Mouse (Mus musculus) large intestine, adult 2 months (tissue): ENCODE results near the gene Btbd9. TPM values are rescaled to one million over a fixed set of nuclear protein-coding genes. Genes with fewer than 3 reads are reported as not detected.

Experiments used
- DNase-seq: peaks from one replicate; pipeline ENCODE4 v3.0.0-alpha.2; 2012; ENCODE audit warnings: low read depth, low spot score
- WGBS: fragments of 180-500 bp; shearing (Covaris S2); methylation state at CpG from one replicate; pipeline ENCODE4 v1.1.7; 2018; 5-methylcytosine and 5-hydroxymethylcytosine counted together
- polyA plus RNA-seq: library from polyadenylated mRNA; depleted of rRNA; stranded (reverse); fragments of >200 nt; gene quantifications from 2 replicates; pipeline ENCODE4 v1.2.3, GENCODE M21; 2012

Btbd9 gene
- polyA plus RNA-seq, 1 experiment, result 13.5 TPM

- no peak for DNase-seq
- WGBS, result 97% methylated on average over 5 of the region's 5 CpGs
Observed at GRCm38 (mm10) chr17:30492191-30492590, 84.1 kb downstream of the Btbd9 start.

GRCm38 (mm10) chr17:30491601-30492000, 84.7 kb downstream of the Btbd9 start:
- 94% methylated on average over 8 of the region's 8 CpGs for WGBS
- DNase-seq, result no peak

DNA sequence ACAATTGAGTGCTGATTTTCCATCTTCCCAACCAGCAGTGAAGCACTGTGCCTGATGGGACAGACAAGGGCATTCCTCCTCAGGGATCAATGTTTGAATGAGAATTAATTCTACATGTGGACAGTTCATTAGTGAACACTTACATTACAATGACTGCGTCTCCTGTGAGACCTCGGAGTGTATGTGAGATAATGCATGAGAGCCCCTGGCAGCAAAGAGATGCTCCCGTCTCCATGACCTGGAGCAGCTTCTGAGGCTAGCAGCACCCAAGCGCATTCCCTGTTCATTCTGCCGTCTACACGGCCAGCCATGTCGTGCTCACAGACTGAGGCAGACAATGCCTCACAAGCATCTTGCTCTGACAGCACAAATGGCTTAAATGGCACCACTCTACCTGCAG, 85.7 kb downstream of the Btbd9 start:
- DNase-seq, result no peak
- WGBS, result 94% methylated on average over 7 of the region's 7 CpGs

- 94% methylated on average over 5 of the region's 5 CpGs for WGBS
- no peak for DNase-seq
Observed at GRCm38 (mm10) chr17:30490086-30490485, 86.2 kb downstream of the Btbd9 start.

GRCm38 (mm10) chr17:30489629-30490028, 86.7 kb downstream of the Btbd9 start:
- 89% methylated on average over 7 of the region's 7 CpGs for WGBS
- DNase-seq, result no peak

GRCm38 (mm10) chr17:30487695-30488094, 88.6 kb downstream of the Btbd9 start:
- DNase-seq, result no peak
- WGBS, result 79% methylated on average over 5 of the region's 5 CpGs

DNA sequence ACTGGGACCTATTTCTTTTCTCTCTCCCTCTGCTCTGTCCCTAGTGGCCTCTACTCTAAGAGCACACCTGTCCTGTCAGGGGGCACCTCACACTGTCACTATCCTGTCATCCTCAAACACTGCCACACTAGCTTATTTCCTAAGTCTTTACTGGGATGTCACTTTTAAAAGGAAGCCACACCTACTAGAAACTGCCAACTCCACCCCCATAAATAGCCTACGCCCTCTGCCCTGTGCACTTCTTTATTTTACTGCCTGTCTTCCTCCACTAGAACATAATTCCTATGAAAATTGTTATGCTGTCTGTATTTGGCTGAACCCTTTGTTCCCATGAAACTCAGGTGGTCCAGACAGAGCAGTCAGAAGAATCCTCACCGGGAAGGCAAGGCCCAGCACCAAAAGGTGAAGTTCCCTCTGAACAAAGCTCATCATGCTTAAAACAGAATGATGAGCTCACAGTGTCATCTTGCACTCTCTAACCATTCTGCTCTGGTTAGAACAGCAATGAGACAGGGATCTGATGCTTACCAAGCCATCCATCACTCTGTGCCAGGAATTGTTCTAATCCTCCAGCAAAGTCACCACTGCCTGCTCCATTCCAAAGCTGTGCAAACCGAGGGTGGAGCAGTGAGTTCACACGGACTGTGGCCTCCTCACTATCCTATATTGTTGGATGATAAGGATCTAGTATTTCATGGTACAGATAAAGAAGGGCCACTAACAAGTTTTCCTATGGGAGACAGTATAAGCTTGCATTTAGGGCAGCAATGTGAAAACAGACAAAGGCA, 91.0 kb downstream of the Btbd9 start:
- 40% methylated on average over 4 of the region's 4 CpGs for WGBS
- DNase-seq, result no peak

- no peak for DNase-seq
- WGBS, result 45% methylated on average over 1 of the region's 1 CpGs
Observed at GRCm38 (mm10) chr17:30484446-30485066, 91.7 kb downstream of the Btbd9 start.

GRCm38 (mm10) chr17:30481766-30482165, 94.5 kb downstream of the Btbd9 start:
- no peak for DNase-seq
- WGBS, result 89% methylated on average over 6 of the region's 6 CpGs

GRCm38 (mm10) chr17:30481341-30481740, 94.9 kb downstream of the Btbd9 start:
- 97% methylated on average over 10 of the region's 10 CpGs for WGBS
- no peak for DNase-seq

- no peak for DNase-seq
- 90% methylated on average over 8 of the region's 8 CpGs for WGBS
Observed at GRCm38 (mm10) chr17:30480381-30480780, 95.9 kb downstream of the Btbd9 start.

DNA sequence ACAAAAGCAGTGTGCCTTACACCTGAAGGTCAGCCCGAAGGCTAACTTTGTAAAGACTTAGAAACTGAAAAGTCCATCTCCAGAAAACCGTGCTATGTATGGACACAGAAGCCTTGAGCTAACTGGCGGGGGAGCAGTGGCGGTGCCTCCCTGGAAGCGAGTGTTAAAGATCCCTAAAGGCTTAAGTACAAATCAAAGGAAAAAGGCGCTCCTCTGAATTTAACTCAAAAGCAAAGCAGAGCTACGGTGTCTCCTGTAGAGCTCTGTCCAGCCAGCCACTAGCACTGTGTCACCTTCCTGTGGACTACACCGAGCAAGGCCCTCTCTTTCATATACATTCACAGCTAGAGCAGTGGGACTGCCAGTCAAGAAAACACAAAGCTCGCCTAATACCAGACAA, 98.1 kb downstream of the Btbd9 start:
- DNase-seq, result no peak
- 90% methylated on average over 9 of the region's 9 CpGs for WGBS

- WGBS, result 54% methylated on average over 2 of the region's 2 CpGs
- no peak for DNase-seq
Observed at GRCm38 (mm10) chr17:30474561-30474960, 101.7 kb downstream of the Btbd9 start.

GRCm38 (mm10) chr17:30472776-30473175, 103.5 kb downstream of the Btbd9 start:
- WGBS, result 96% methylated on average over 10 of the region's 10 CpGs
- DNase-seq, result no peak

DNA sequence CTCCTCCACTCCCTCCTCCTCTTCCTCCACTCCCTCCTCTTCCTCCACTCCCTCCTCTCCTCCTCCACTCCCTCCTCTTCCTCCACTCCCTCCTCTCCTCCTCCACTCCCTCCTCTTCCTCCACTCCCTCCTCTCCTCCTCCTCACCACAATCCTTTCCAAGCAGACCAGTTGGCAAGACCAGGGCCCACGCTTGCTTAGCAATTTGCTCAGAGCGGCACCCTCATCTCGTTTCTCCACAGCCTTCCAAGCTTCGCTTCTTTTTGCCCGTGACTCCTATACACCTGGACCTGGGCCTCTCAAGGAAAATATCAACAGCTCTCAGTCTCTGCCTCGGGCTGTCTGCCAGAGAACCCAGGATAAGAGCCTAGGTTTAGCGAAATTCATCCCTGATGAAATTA, 104.8 kb downstream of the Btbd9 start:
- WGBS, result 40% methylated on average over 7 of the region's 7 CpGs
- DNase-seq, result no peak

DNA sequence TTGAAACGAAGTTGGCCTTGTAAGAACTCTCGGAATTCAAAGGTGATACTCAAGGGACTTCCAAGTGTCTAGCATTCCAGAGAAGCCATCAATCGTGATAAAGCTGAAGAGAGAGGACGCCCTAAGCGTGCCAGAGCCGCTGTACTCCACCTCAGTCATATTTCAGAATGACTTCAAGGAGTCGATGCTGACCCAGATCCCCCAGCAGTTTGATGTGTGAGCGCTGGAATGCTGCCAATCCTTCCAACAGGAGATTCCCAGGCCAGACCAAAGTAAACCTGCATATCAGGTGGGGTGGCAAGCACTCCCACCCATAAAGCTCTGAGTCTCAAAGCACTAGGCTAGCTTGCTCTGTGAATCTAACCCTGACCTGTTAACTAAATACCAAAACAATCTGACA, 105.5 kb downstream of the Btbd9 start:
- WGBS, result 50% methylated on average over 8 of the region's 8 CpGs
- no peak for DNase-seq

DNA sequence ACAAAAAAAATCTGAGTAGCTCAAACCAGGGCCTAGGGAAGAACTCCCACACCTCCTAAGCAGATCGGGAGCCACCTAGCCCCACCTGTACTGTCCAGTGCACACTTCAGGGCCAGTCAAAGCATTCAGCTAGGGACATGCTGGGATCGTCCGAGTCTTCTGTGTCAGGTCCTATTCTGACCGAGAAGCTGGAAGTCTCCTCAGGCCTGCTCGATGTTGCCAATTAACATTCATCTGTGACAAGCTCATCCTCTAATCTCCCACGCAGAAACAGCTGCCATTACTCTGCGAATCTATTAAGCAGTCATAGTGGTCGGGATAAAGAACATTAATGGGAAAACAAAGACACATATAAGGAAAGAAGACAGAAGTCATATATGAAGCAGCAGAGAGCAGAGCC, 106.0 kb downstream of the Btbd9 start:
- no peak for DNase-seq
- WGBS, result 77% methylated on average over 8 of the region's 8 CpGs

DNA sequence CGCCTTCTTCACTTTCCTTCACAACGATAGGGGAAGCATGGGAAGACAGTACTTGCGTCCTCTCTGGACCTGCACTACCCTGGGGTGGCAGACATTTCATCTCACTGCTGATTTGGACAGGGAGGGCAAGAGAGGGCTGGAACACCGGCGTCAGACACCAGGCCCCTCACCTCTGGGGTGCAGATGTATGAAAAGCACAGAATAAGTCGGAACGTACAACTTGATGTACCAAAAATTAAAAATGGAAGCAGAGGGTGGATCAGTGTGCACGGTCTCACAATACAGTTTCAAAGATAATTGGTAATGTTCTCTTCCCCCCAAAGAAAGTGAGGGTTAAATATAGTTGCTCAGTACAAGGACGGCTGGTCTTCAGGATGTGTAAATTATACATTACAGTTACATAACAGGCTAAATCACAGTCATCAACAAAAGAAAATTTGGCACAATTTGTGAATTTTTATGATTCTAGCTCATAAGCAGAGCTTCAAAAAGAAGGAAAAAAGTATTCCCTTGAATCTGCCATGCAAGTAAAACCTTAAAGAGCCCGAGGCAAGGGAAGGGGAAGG, 106.7 kb downstream of the Btbd9 start:
- no peak for DNase-seq
- 89% methylated on average over 10 of the region's 10 CpGs for WGBS

DNA sequence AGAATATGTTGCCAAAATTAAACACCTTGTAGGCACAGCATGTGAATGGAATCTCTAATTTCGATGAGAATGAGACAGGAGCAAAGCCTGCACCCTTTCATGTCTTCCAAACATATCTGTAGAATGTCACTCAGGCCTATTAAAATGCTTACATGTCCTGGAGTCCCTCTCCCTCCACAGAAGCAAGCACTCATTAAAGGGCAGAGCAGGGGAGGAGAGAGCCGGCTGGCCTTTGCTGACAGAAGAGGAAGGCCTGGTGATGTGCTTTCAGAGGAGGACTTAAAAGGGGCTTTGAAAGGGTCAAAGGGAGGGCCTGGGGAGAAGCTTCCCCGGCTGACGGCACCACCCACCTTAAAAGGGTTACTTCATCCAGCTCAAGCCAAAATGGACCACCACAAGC, 107.9 kb downstream of the Btbd9 start:
- no peak for DNase-seq
- WGBS, result 72% methylated on average over 4 of the region's 4 CpGs

DNA sequence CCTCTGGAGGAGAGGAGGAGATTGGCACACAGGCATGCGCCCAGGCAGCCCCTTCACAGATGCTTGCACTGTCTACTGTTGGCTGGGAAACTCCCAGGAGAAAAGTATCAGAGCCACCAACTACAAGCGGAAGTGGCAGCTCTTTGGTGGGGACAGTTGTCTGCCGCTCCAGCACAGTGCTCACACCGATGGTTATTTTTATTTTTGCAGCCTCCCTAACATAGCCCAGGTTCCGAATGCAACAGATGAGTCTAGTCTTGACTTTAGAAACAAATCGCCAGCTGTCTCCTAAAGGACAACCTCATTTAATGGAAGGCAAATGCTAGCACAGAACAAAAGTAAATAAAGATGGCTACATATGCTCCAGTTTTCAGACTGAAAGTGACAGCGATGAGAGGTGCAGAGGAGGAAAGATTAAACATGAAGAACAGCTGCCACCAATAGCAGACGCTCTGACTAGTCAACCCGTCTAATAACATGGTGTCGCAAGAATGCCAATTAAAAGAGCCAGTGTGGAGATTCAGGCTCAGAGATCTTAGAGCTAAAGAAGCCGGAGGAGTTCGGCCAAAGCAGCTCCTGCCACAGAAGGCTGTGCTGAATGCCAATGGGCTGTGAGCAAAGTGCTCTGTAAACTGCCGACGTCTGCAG, 108.6 kb downstream of the Btbd9 start:
- DNase-seq, result no peak
- WGBS, result 69% methylated on average over 14 of the region's 14 CpGs
